Mouse (Mus musculus): ENCODE measurements around the gene Mllt6. TPM values are rescaled to one million over a fixed set of nuclear protein-coding genes. Genes with fewer than 3 reads are reported as not detected.
"Not testable (repeated sequence)": the region's sequence is repeated elsewhere in the genome, so short reads cannot be mapped to it uniquely, and the experiment has no call there.

Mllt6 gene
- polyA plus RNA-seq, 1 experiment from 2014 or later, result 3.0 TPM

DNA sequence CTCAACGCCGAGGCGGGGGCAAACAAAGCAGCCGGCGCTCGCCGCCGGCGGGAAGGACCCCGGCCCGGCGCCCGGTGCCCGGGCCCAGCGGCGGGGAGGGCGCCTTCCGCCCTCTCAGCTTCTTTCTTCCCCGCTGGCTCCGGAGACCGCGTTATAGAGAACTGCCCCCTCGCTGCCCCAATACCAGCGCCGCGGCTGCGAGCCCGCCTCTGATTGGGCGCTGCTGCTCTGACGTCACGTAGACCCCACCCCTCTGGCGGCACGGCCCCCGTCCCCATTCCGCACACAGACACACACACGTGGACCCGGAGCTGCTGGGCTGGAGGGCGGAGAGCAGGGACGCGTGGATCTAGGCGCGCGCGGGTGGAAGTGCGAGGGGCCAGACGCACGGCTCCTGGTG, 33.6 kb upstream of the Mllt6 start, which contains the start of gene Epop:
Gene Epop, minus strand, starts transcription at position 127 of the 400 bp plus-strand sequence.
- Histone ChIP-seq H3K4me1 (peaks cover 36% of the 10 kb centered on the region), H3K27me3 (replicated peaks) (peaks cover 70% of the 10 kb centered on the region), H3K4me3 (peak within 1 kb of the TSS; percentile 66), H3K9me3 (no peaks in the 10 kb centered on the region), H3K4me2 (replicated peaks) (peak within 1 kb of the TSS; percentile 94), H3K36me3 (no peaks in the 10 kb centered on the region), H3K27ac (no peak within 1 kb of the TSS), H3K9ac (peak within 1 kb of the TSS; percentile 75)
- peak; percentile 92 for ATAC-seq (ENCODE audit: low FRiP score, low read depth)
- under 1% methylated on average over 47 of the region's 47 CpGs for WGBS

DNA sequence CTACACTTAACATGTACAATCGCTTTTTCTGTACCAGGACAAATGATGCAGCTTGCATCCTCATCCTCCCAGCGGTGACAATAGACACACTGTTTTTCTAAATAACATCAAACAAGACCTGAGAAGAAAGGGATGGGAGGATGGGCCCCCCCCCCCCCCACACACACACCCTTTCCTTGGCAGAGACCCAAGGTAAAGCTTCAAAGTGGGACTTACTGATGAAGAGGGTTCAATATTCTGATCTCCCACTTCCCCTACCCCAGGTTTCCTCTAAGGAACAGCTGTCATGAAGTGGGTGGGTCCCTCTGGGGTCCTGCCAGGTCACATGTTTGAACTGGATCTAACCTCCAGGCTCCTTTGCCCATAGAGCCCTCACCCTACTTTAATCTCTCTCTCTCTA, 32.2 kb upstream of the Mllt6 start:
- Histone ChIP-seq H3K27ac (no peak overlapping the region), H3K9ac (no peak overlapping the region), H3K4me1 (peaks cover 36% of the 10 kb centered on the region), H3K4me3 (no peak overlapping the region), H3K9me3 (no peaks in the 10 kb centered on the region), H3K4me2 (replicated peaks) (no peak overlapping the region), H3K36me3 (no peaks in the 10 kb centered on the region), H3K27me3 (replicated peaks) (peaks cover 55% of the 10 kb centered on the region)
- ATAC-seq (ENCODE audit: low FRiP score, low read depth), result no peak
- WGBS, result 31% methylated on average over 2 of the region's 2 CpGs

DNA sequence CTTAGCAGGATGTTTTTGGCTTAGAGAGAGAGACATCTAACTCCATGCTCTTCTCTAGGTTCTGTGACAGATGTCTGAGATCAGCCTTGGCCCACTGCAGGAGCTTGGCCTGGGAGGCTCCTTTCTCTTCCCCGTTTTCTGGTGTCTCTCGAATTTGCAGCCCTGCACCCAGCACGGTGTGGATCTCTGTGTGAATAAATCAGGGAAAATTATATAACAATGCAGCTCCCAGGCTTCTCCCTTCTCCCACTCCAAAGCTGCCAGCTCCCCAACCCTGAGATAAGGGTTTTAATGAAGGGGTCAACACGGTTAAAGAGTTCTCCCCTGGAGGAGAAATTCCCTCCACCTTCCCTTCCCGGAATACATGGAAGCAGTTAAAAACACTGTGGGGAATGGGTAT, 31.7 kb upstream of the Mllt6 start:
- no peak overlapping the region for H3K27ac ChIP-seq
- no peak for ATAC-seq (ENCODE audit: low FRiP score, low read depth)
- H3K4me3 ChIP-seq, result no peak overlapping the region
- no peaks in the 10 kb centered on the region for H3K9me3 ChIP-seq
- 27% methylated on average over 5 of the region's 5 CpGs for WGBS
- H3K27me3 ChIP-seq (replicated peaks), result peaks cover 51% of the 10 kb centered on the region
- H3K4me1 ChIP-seq, result peaks cover 33% of the 10 kb centered on the region
- no peak overlapping the region for H3K9ac ChIP-seq
- no peak overlapping the region for H3K4me2 ChIP-seq (replicated peaks)
- no peaks in the 10 kb centered on the region for H3K36me3 ChIP-seq

DNA sequence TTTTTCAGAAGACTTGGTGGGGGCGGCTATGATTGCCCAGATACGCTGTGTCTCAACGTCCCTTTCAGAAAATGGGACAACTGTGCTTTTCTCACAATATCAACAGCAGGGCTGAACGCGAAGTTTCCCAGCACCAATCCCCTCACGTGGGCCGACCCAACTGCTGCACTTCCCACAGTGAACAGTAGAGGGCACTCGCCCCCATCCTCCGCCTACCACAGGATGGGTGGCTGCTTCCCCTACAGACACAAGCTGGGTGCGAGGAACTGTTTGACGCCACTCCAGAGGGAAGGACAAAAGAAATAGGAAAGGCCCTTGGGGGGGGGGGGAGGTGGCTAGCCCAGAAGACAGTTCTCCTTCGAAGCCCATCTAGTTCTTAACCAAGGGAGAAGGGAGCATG, 31.3 kb upstream of the Mllt6 start:
- H3K36me3 ChIP-seq, result no peaks in the 10 kb centered on the region
- no peaks in the 10 kb centered on the region for H3K9me3 ChIP-seq
- peaks cover 30% of the 10 kb centered on the region for H3K4me1 ChIP-seq
- H3K4me2 ChIP-seq (replicated peaks), result no peak overlapping the region
- H3K27ac ChIP-seq, result no peak overlapping the region
- H3K27me3 ChIP-seq (replicated peaks), result peaks cover 48% of the 10 kb centered on the region
- ATAC-seq (ENCODE audit: low FRiP score, low read depth), result no peak
- H3K4me3 ChIP-seq, result no peak overlapping the region
- H3K9ac ChIP-seq, result no peak overlapping the region
- 2% methylated on average over 12 of the region's 12 CpGs for WGBS

DNA sequence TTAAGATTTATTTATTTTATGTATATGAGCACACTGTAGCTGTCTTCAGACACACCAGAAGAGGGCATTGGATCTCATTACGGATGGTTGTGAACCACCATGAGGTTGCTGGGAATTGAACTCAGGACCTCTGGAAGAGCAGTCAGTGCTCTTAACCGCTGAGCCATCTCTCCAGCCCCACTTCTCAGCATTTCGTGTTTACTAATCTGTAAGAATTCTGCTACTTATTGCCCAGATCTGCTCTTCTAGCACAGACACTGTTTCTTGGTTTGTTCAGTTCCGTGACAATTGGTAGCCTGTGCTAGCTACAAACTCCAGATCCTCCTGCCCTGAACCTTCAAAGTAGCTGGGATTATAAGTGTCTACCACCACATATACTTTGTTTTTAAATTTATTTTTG, 30.8 kb upstream of the Mllt6 start:
- H3K36me3 ChIP-seq; H3K27ac ChIP-seq; H3K9ac ChIP-seq; ATAC-seq (ENCODE audit: low FRiP score, low read depth); H3K4me2 ChIP-seq (replicated peaks); H3K4me3 ChIP-seq; H3K9me3 ChIP-seq: not testable (repeated sequence)
- Histone ChIP-seq H3K4me1 (peaks cover 25% of the 10 kb centered on the region), H3K27me3 (replicated peaks) (peaks cover 43% of the 10 kb centered on the region)
- 86% methylated on average over 4 of the region's 4 CpGs for WGBS

DNA sequence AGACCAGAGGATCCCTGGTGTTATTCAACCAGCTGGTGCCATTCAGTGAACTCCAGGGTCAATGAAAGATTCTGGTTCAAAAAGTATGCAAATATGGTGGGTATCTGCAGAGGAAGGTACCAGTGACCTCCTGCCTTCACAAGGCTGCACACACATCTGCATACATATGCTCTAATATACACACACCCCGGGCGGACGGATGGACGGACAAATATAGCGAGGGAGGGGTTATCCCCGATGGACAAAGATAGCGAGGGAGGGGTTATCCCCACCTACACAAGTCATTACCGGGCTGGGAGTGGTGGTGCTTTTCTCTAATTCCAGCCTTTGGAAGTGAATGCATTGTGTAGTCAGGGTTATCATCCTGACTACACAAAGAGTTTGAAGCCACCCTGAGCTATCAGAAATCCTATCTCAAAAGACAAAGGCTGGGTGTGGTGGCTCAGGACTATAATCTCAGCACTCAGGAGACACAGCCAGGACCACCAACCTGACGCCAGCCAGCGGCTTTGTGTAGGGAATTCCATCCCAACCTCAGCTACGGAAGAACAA, 27.7 kb upstream of the Mllt6 start:
- Histone ChIP-seq H3K9ac (no peak overlapping the region), H3K4me3 (no peak overlapping the region), H3K4me1 (0 out of 2 replicates have a peak, but pooled peaks cover 4% of the 10 kb centered on the region), H3K36me3 (no peaks in the 10 kb centered on the region), H3K4me2 (replicated peaks) (no peak overlapping the region), H3K27me3 (replicated peaks) (peaks cover 14% of the 10 kb centered on the region), H3K9me3 (no peaks in the 10 kb centered on the region), H3K27ac (no peak overlapping the region)
- ATAC-seq (ENCODE audit: low FRiP score, low read depth), result no peak
- 75% methylated on average over 11 of the region's 11 CpGs for WGBS

DNA sequence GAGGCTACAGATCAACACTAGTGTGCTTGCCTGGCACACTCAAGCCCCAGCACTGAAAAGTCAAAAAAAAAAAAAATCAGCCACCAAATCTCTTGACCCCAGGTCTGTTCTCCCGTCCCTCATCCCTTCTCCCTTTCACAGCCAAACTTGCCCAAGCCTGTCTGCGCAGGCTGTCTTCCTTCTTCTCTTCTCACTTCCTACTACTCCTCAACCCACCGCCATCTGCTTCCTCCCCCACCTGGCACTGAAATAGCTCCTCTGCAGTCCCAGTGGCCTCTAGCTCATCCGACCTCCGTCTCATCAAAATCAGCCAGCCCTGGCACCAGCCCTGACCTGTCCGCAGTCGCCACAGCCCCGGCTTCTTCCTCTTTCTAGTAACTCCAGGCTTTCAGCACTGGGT, 21.5 kb upstream of the Mllt6 start:
- WGBS, result 66% methylated on average over 8 of the region's 8 CpGs
- H3K4me2 ChIP-seq (replicated peaks), result no peak overlapping the region
- H3K4me1 ChIP-seq, result no peaks in the 10 kb centered on the region
- no peak overlapping the region for H3K9ac ChIP-seq
- H3K27me3 ChIP-seq (replicated peaks), result no peaks in the 10 kb centered on the region
- no peaks in the 10 kb centered on the region for H3K9me3 ChIP-seq
- no peak overlapping the region for H3K27ac ChIP-seq
- no peak overlapping the region for H3K4me3 ChIP-seq
- no peaks in the 10 kb centered on the region for H3K36me3 ChIP-seq
- no peak for ATAC-seq (ENCODE audit: low FRiP score, low read depth)

DNA sequence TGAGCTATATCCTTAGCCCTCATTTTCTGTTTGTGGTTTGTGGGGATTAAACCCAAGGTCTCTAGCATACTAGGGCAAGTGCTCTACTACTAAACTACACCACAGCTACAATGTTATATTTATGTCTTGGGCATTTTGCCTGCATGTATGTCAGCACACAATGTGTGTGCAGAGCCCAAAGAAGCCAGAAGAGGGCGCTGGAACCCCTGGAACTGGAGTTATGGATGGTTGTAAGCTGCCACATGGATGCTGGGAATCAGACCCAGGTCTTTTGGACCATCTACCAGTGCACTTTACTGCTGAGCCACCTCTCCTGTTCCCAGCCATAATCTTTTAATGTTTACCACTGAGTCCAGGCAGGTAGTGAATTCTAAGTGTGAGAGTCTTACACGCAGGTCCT, 20.5 kb upstream of the Mllt6 start:
- ATAC-seq (ENCODE audit: low FRiP score, low read depth), result no peak
- Histone ChIP-seq H3K27ac (no peak overlapping the region), H3K36me3 (no peaks in the 10 kb centered on the region), H3K4me2 (replicated peaks) (no peak overlapping the region), H3K9ac (no peak overlapping the region), H3K9me3 (no peaks in the 10 kb centered on the region), H3K4me1 (no peaks in the 10 kb centered on the region), H3K4me3 (no peak overlapping the region), H3K27me3 (replicated peaks) (no peaks in the 10 kb centered on the region)
- WGBS, result 43% methylated on average over 2 of the region's 2 CpGs

DNA sequence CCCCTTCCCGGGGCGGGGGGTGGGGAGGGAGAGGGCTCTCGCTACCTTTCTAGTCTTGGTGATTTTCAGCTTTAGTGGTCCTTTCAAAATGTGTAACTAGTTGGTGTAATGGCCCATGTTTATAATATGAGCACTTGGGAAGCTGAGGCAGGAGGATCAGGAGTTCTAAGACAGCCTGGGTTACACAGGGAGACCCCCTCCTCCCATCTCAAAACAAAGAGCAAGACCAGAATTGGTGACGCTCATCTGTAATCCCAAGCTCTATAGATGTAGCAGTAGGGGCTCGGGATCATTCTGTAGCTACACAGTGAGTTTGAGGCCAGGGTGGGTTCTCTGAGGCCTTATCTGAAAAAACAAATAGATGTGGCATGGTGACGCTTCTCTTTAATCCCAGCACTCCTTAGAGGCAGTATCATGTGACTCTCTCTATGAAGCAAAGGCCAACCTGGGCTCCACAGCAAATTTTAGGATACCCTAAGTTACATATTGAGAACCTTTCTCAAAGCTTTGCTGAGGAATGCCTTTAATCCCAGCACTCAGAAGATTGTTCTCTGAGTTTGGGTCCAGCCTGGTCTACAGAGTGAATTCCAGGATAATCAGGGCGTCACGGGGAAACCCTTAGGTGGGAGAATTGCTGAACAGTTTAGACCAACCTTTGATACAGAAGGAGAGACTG, 19.7 kb upstream of the Mllt6 start:
- ATAC-seq (ENCODE audit: low FRiP score, low read depth), result no peak
- H3K9ac ChIP-seq, result no peak overlapping the region
- no peaks in the 10 kb centered on the region for H3K9me3 ChIP-seq
- WGBS, result 84% methylated on average over 8 of the region's 8 CpGs
- no peak overlapping the region for H3K27ac ChIP-seq
- no peaks in the 10 kb centered on the region for H3K4me1 ChIP-seq
- H3K4me2 ChIP-seq (replicated peaks), result no peak overlapping the region
- no peaks in the 10 kb centered on the region for H3K36me3 ChIP-seq
- H3K4me3 ChIP-seq, result no peak overlapping the region
- H3K27me3 ChIP-seq (replicated peaks), result no peaks in the 10 kb centered on the region

DNA sequence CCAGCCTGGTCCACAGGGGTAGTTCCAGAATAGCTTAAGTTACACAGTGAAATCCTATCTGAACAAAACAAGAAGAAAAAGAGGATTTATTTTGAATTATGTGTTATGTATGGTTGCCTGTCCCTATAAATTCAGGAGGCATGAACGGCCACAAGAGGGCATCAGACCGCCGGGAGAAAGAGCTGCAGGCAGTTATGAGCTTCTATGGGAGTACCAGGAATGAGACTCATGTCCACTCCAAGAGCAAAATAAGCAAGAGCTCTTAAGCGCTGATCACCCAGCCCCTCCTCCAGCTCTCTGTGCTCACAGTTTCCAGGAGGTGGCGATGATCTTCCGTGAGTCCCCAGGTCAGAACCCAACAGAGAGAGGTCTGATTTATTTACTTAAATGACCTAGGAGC, 18.4 kb upstream of the Mllt6 start:
- no peak for ATAC-seq (ENCODE audit: low FRiP score, low read depth)
- H3K4me2 ChIP-seq (replicated peaks), result no peak overlapping the region
- H3K9me3 ChIP-seq, result no peaks in the 10 kb centered on the region
- H3K4me1 ChIP-seq, result no peaks in the 10 kb centered on the region
- H3K27me3 ChIP-seq (replicated peaks), result no peaks in the 10 kb centered on the region
- no peak overlapping the region for H3K9ac ChIP-seq
- H3K36me3 ChIP-seq, result no peaks in the 10 kb centered on the region
- no peak overlapping the region for H3K4me3 ChIP-seq
- WGBS, result 2% methylated on average over 6 of the region's 6 CpGs
- no peak overlapping the region for H3K27ac ChIP-seq

DNA sequence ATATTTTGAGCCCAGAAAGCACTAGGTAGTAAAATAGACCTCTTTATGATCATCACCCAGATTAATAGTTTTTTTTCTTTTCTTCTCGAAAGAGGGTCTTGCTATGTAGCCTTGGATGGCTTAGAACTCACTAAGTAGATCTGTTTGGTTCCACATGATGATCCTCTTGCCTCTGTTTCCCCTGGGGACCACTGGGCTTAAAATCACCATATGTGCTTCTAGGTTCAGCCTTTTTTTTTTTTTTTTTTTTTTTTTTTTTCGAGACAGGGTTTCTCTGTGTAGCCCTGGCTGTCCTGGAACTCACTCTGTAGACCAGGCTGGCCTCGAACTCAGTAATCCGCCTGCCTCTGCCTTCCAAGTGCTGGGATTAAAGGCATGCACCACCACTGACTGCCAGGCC, 14.7 kb upstream of the Mllt6 start:
- not testable (repeated sequence) for H3K9ac ChIP-seq; H3K36me3 ChIP-seq; H3K4me2 ChIP-seq (replicated peaks); H3K4me1 ChIP-seq; H3K27ac ChIP-seq; H3K9me3 ChIP-seq; H3K27me3 ChIP-seq (replicated peaks); H3K4me3 ChIP-seq; ATAC-seq (ENCODE audit: low FRiP score, low read depth)
- 85% methylated on average over 4 of the region's 4 CpGs for WGBS

DNA sequence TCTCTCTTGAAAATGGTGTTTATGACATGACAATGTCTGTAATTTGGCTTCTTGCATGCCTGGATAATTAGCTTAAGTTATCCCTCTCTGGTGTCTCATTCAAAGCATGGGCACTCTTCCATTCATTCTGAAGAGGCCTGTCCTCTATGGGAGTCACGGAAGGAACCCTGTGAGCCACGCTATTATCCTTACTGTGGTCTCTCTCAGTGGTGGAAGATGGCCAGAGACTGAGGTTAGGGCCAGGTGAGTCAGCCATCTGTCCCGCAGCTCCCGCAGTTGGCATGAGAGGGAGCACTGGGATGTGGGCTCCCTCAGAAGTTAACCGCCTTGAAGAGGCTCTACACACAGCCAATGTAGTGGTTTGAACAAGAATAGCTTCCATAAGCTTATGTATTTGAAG, 12.9 kb upstream of the Mllt6 start:
- ATAC-seq (ENCODE audit: low FRiP score, low read depth), result no peak
- 57% methylated on average over 5 of the region's 5 CpGs for WGBS
- H3K36me3 ChIP-seq, result no peaks in the 10 kb centered on the region
- no peaks in the 10 kb centered on the region for H3K4me1 ChIP-seq
- no peaks in the 10 kb centered on the region for H3K9me3 ChIP-seq
- no peak overlapping the region for H3K4me3 ChIP-seq
- no peak overlapping the region for H3K9ac ChIP-seq
- no peaks in the 10 kb centered on the region for H3K27me3 ChIP-seq (replicated peaks)
- H3K4me2 ChIP-seq (replicated peaks), result no peak overlapping the region
- H3K27ac ChIP-seq, result no peak overlapping the region

DNA sequence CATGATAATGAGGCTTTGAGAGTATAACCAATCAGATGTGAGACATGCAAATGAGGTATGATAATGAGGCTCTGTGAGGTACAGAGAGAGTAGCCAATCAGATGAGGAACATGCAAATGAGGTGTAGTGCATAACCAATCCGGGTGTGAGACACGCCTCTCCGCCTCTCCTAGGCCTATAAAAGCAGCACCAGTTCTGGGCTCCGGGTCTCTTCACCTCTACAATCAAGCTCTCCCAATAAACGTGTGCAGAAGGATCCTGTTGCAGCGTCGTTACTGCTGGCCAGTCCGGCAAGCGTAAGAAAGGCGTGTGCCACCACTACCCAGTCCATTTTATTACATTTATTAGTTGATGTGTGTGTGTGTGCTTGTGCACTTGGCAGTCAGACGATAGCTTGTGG, 9.8 kb upstream of the Mllt6 start:
- H3K27me3 ChIP-seq (replicated peaks); H3K9ac ChIP-seq; H3K9me3 ChIP-seq; H3K36me3 ChIP-seq; H3K4me1 ChIP-seq; ATAC-seq (ENCODE audit: low FRiP score, low read depth); H3K27ac ChIP-seq; H3K4me3 ChIP-seq; H3K4me2 ChIP-seq (replicated peaks): not testable (repeated sequence)
- WGBS, result 92% methylated on average over 11 of the region's 11 CpGs
